In the genomic region with DNA sequence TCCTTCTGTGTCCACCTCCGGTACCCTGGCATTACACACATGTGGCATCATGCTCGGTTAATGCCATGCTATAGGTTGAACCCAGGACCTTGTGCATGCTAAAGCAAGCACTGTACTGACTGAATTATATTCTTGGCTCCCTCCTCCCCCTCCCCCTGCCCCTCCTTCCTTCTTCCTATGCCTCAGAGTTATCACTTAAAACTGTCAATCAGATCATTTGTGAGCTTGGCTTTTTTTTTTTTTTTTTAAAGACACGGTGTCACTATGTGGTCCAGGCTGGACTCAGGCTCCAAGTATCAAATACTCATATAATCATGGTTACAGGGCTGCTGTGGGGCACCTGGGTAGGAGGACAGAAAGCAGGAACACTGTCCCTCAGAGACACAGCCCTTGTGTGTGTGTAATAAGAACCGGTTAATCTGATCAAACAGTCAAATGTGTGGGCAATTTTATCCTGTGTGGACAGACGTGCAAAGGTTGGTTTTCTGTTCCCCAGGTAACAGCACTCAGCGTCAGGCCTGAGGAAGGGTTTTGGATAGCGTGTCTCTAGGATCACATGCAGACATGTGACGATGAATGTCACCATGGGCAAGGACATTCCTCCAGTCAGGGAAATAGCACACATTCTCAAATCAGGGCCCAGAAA, we compare ENCODE assay signal across 19 mouse cellular contexts. TPM values are rescaled to one million over a fixed set of nuclear protein-coding genes. Genes with fewer than 3 reads are reported as not detected.
"Had no signal": no experiment of that assay in that cellular context is flagged by ENCODE, and none has a peak within 500 bp of the region (broad histone marks: within the 10 kb centered on the region; RNA-seq: fewer than 3 reads in every experiment).

No protein-coding gene starts in this region.

- DNase-seq: kidney, postnatal 25 days; layer of hippocampus, adult 9-11 months; layer of hippocampus, postnatal 36 days; liver, embryonic 13.5 days; lung, adult 2 months; lung, postnatal 14 days; retina, postnatal 1 day; right cerebral cortex, postnatal 25 days; thymus, postnatal 36 days had no signal

- H3K9ac ChIP-seq: liver, embryonic 13.5 days; midbrain, embryonic 13.5 days; neural tube, embryonic 13.5 days had no signal

- H3K36me3 ChIP-seq: liver, embryonic 13.5 days; midbrain, embryonic 10.5 days; midbrain, embryonic 13.5 days; neural tube, embryonic 13.5 days had no signal

- H3K9me3 ChIP-seq: liver, embryonic 13.5 days; midbrain, embryonic 10.5 days; midbrain, embryonic 13.5 days; neural tube, embryonic 13.5 days had no signal

- ATAC-seq: midbrain, embryonic 13.5 days; midbrain, embryonic 16.5 days had no signal

- H3K27ac ChIP-seq: kidney, postnatal 0 days; layer of hippocampus, adult 2 months; left cerebral cortex, adult 2 months; liver, embryonic 13.5 days; macrophage; midbrain, embryonic 10.5 days; midbrain, embryonic 13.5 days; neural tube, embryonic 13.5 days; stomach, postnatal 0 days had no signal

- H3K4me3 ChIP-seq: layer of hippocampus, adult 2 months; left cerebral cortex, adult 2 months; liver, embryonic 13.5 days; midbrain, embryonic 10.5 days; midbrain, embryonic 13.5 days; myocyte; neural tube, embryonic 13.5 days had no signal

- H3K4me2 ChIP-seq: liver, embryonic 13.5 days; midbrain, embryonic 13.5 days; neural tube, embryonic 13.5 days had no signal

RNA-seq across cellular contexts. Expression of gene Galnt6, which starts 20.6 kb away (rescaled TPM):
- polyA plus RNA-seq: midbrain, embryonic 13.5 days had no signal

RNA-seq across cellular contexts. Expression of gene Bin2, which starts 39.2 kb away (rescaled TPM):
- polyA plus RNA-seq: myocyte had no signal
